Mouse (Mus musculus) liver, adult 2 months (tissue): ENCODE results near the gene Serpina10.

Experiments used
- CTCF ChIP-seq: fragments of 200-500 bp; IDR thresholded peaks from 2 replicates; pipeline ENCODE4 v1.5.1; 2011; ENCODE audit warnings: low read depth, low read length, control low read depth
- POLR2A ChIP-seq: fragments of 200-500 bp; IDR thresholded peaks from 2 replicates; pipeline ENCODE4 v1.6.1; 2011; ENCODE audit warnings: low read length, control low read depth; ENCODE audit not compliant: insufficient read depth; ENCODE audit errors: extremely low read depth

GRCm38 (mm10) chr12:103665286-103665685 lies 34.0 kb upstream of the Serpina10 start:
- TF ChIP-seq CTCF (no peak), POLR2A (no peak)
